Mouse (Mus musculus) testis, adult 2 months (tissue): ENCODE measurements around the gene Umps. TPM values are rescaled to one million over a fixed set of nuclear protein-coding genes. Genes with fewer than 3 reads are reported as not detected.

ENCODE experiments used
- H3K27ac ChIP-seq: fragments of 200-500 bp; 2 replicates; pipeline ENCODE4 v1.5.1; 2012; ENCODE audit warnings: low read depth, low read length; ENCODE audit not compliant: control insufficient read depth, insufficient read depth
- H3K27me3 ChIP-seq: fragments of 200-500 bp; 2 replicates; pipeline ENCODE4 v1.6.1; 2012; ENCODE audit warnings: mild to moderate bottlenecking, low read length, moderate library complexity; ENCODE audit not compliant: control insufficient read depth, insufficient read depth
- H3K36me3 ChIP-seq: fragments of 200-500 bp; 2 replicates; pipeline ENCODE4 v1.6.1; 2012; ENCODE audit warnings: mild to moderate bottlenecking, low read length; ENCODE audit not compliant: control insufficient read depth, insufficient read depth
- H3K4me1 ChIP-seq: fragments of 200-500 bp; 2 replicates; pipeline ENCODE4 v1.6.1; 2012; ENCODE audit warnings: low read length; ENCODE audit not compliant: control insufficient read depth, insufficient read depth
- H3K4me3 ChIP-seq: fragments of 200-500 bp; 2 replicates; pipeline ENCODE4 v1.5.1; 2012; ENCODE audit warnings: low read depth, mild to moderate bottlenecking, low read length, moderate library complexity, mixed read lengths; ENCODE audit not compliant: control insufficient read depth
- CTCF ChIP-seq: fragments of 200-500 bp; IDR thresholded peaks from 2 replicates; pipeline ENCODE4 v1.5.1; 2012; ENCODE audit warnings: low read depth, mild to moderate bottlenecking, inconsistent platforms, low read length, moderate library complexity; ENCODE audit not compliant: control insufficient read depth, insufficient read depth, insufficient replicate concordance
- POLR2A ChIP-seq: fragments of 200-500 bp; IDR thresholded peaks from 2 replicates; pipeline ENCODE4 v1.6.1; 2012; ENCODE audit warnings: low read depth, mild to moderate bottlenecking, inconsistent platforms, low read length, moderate library complexity; ENCODE audit not compliant: control insufficient read depth
- polyA plus RNA-seq: library from polyadenylated mRNA; depleted of rRNA; stranded (reverse); fragments of >200 nt; gene quantifications from 2 replicates; pipeline ENCODE4 v1.2.3, GENCODE M21; 2012; rRNA removed

The Umps gene
- polyA plus RNA-seq, 1 experiment: 12.6 TPM

DNA sequence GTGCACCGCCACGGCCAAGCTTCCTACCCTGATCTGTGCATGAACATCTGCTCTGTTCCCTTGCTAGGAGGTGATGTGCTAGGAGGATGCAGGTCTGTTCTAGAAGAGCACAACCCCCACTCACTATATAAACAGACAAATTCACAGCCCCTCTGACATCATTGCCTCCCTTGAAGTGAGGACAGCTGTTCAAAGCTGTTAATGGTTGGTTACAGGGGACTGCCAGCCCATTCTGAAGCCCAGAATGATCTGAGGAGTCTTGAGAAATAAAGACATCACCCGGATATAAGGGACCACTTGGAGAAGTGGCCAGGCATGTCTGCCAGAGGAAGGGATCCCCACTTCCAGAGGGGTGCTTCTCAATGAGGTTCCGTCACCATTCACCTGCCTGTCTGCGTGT is 48.9 kb downstream of the Umps start:
- Histone ChIP-seq H3K4me3 (no peak overlapping the region), H3K27ac (no peak overlapping the region), H3K36me3 (no peaks in the 10 kb centered on the region), H3K27me3 (no peaks in the 10 kb centered on the region), H3K4me1 (peaks cover 5% of the 10 kb centered on the region)
- TF ChIP-seq CTCF (no peak), POLR2A (no peak)

DNA sequence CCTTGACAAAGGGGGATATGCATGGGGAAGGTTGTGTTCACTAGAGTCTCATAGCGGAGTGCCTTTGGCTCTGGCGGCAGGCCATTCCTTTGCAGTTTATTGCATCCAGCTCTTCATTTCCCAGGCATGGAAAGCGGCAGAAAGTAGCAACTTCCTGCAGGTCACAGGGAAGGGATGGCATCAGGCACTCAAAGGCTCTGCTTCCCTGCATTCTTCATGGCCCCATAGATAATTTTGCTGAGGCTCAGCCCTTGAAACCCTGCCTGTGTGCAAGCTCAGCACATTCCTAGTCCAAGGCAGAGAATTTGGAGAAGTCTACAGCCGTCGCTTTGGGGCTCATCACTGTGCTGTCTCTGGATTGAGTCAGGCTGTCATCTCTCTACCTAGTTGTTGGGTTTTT is 49.4 kb downstream of the Umps start:
- Histone ChIP-seq H3K36me3 (no peaks in the 10 kb centered on the region), H3K27me3 (no peaks in the 10 kb centered on the region), H3K4me3 (peak overlapping the region; percentile 12; the same call in 1 of the 2 replicates), H3K4me1 (peaks cover 5% of the 10 kb centered on the region), H3K27ac (peak overlapping the region; percentile 24; the same call in 1 of the 2 replicates)
- TF ChIP-seq POLR2A (no peak), CTCF (no peak)

DNA sequence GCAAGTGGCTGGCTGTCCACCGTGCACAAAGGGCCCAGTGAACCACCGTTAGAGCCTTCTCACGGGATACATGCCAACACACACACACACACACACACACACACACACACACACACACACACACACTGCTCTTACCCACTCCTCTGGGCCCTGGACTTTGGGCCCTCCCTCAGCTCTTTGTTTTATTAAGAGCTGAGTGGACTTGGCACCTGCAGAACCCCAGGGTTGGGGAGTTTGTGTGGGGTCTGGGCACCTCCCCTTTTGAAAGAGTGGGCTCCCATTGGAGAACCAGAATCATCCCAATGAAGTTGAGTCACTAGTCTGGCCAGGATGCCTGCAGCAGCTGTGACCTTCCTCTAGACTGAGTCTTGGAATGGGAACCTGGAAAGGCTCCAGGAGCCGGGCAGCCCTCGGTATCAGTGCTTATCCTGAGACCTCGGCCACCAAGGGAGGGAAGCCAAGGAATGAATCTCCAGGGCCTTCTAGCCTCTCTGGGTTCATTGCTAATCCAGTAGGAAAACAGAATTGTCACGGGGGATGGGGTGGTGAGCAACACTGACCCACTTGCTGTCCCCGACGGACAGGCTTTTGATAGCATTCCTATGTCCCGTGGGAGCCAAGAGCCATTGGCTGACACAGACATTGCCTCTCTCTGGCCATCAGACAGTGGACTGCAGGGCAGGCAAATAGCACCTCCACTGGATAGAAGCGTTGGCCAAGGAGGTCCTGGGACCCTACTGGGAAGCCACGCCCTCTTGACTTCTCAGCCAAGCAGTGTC is 50.2 kb downstream of the Umps start:
- Histone ChIP-seq H3K27me3 (no peaks in the 10 kb centered on the region), H3K4me1 (peaks cover 5% of the 10 kb centered on the region), H3K36me3 (no peaks in the 10 kb centered on the region), H3K4me3 (no peak overlapping the region), H3K27ac (peak overlapping the region; percentile 24; the same call in 1 of the 2 replicates)
- no peak for TF ChIP-seq CTCF
- TF ChIP-seq POLR2A: no peak

DNA sequence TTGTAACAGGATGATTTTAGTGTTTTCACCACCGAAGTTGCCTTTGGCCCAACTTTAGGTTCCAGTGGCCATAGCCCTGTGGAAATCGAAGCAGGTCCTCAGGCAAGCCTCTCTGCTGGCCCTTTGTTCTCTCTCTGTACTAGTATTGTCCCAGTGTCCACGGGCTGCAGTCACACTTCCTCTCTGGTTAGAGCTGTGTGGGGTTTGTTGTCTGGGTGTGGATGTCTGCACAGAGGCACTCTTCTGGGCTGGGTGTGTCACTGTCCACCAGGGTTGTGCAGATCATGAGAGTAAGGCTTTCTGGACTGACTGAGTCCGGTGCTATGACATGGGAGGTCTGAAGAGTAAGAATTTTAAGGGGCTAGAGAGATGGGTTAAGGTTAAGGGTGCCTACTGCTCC is 51.8 kb downstream of the Umps start:
- Histone ChIP-seq H3K36me3 (no peaks in the 10 kb centered on the region), H3K4me1 (peaks cover 5% of the 10 kb centered on the region), H3K27ac (no peak overlapping the region; the same call in 1 of the 2 replicates), H3K4me3 (no peak overlapping the region), H3K27me3 (no peaks in the 10 kb centered on the region)
- TF ChIP-seq POLR2A: no peak
- no peak for TF ChIP-seq CTCF

DNA sequence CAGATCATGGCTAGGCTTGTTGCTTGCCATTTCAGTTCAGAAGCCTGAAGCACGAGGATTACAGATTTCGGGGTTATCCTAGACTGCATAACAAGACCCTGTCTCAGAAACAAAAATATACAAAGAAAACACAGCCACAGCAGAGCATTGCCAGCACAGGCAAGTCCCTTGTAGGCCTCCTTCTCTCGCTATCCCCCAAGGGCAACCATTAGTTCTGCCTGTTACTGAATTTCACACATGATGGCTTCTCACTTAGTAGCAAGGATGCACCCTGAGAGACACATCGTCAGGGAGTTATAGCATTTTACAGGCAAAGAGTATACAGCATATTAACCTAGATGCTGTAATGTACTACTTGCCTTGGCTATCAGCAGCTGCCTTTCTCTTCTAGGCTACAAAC is 58.6 kb downstream of the Umps start:
- Histone ChIP-seq H3K36me3 (no peaks in the 10 kb centered on the region), H3K27ac (no peak overlapping the region), H3K4me3 (no peak overlapping the region), H3K27me3 (no peaks in the 10 kb centered on the region), H3K4me1 (no peaks in the 10 kb centered on the region)
- TF ChIP-seq CTCF (no peak), POLR2A (no peak)

Other genes starting within 250 kb of the Umps start
- 0.25 and 0.32 TPM in 2 replicates for gene Muc13, start 173.0 kb downstream of the Umps start, polyA plus RNA-seq
- 27.6 and 33.0 TPM in 2 replicates for gene Itgb5, start 137.4 kb downstream of the Umps start, polyA plus RNA-seq